Mouse (Mus musculus) heart, postnatal 0 days (tissue): Measurements from ENCODE around the gene Kifc5b.

Experiments
- CTCF ChIP-seq: IDR thresholded peaks from 2 replicates; pipeline ENCODE4 v1.5.1; 2016; ENCODE audit warnings: antibody characterized with exemption, control low read depth, low read depth
- EP300 ChIP-seq: IDR thresholded peaks from 2 replicates; pipeline ENCODE4 v1.6.1; 2016; ENCODE audit warnings: antibody characterized with exemption, low read depth

DNA sequence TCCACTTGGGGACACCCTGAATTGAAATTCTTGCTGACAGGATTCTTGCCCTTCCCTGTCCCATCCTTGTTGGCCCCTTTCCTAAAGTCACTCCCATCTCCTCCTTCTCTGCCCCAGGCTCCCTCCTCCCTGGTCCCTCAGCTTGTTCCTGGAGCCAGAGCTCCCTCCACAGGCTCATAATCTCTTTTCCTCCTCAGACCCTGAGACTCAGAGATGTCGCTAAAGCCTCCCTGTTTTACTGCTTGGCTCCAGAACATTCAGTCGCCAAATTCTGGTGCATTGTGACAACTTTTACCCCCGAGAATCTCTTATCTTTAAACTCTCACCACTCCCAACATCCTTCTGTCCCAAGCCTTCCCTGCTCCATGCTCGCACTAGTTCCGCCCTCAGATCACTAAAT lies 12.6 kb upstream of the Kifc5b start:
- peak; percentile 19; the same call in 1 of the 2 replicates for TF ChIP-seq CTCF
- TF ChIP-seq EP300 = no peak
